Mouse (Mus musculus) cerebellum, adult 2 months (tissue): Measurements from ENCODE around the gene Ldlrad3.
A peak's percentile ranks its signal among the peaks of the same experiment; 100 is the strongest.

Experiments used
- CTCF ChIP-seq: fragments of 200-500 bp; IDR thresholded peaks from 2 replicates; pipeline ENCODE4 v1.5.1; 2011; ENCODE audit warnings: low read depth, mild to moderate bottlenecking, control low read depth, low read length, moderate library complexity, borderline replicate concordance; ENCODE audit not compliant: insufficient read depth
- POLR2A ChIP-seq: fragments of 200-500 bp; IDR thresholded peaks from 2 replicates; pipeline ENCODE4 v1.6.1; 2011; ENCODE audit warnings: low read length, control low read depth, borderline replicate concordance; ENCODE audit not compliant: insufficient read depth

GRCm38 (mm10) chr2:101907386-101908022 lies 278.7 kb downstream of the Ldlrad3 start:
- TF ChIP-seq CTCF = no peak; the same call in 1 of the 2 replicates
- TF ChIP-seq POLR2A = peak; percentile 34; the same call in 1 of the 2 replicates
